Mouse (Mus musculus) embryonic fibroblast, embryonic 13.5 days (primary cell): Measurements from ENCODE around the gene Tifab. TPM values are rescaled to one million over a fixed set of nuclear protein-coding genes. Genes with fewer than 3 reads are reported as not detected.

Experiments used
- H3K27ac ChIP-seq: 2 replicates; pipeline ENCODE4 v1.5.1; 2012; ENCODE audit warnings: low read length, control low read depth, inconsistent platforms; ENCODE audit not compliant: insufficient read depth
- H3K4me1 ChIP-seq: 2 replicates; pipeline ENCODE4 v1.6.1; 2011; ENCODE audit warnings: low read length; ENCODE audit not compliant: control insufficient read depth, insufficient read depth
- H3K4me3 ChIP-seq: 2 replicates; pipeline ENCODE4 v1.5.1; 2011; ENCODE audit warnings: mild to moderate bottlenecking, control low read depth, low read length; ENCODE audit not compliant: insufficient read depth
- CTCF ChIP-seq: IDR thresholded peaks from 2 replicates; pipeline ENCODE4 v1.5.1; 2011; ENCODE audit warnings: mild to moderate bottlenecking, control low read depth, low read length, moderate library complexity, borderline replicate concordance; ENCODE audit not compliant: insufficient read depth
- POLR2A ChIP-seq: IDR thresholded peaks from 2 replicates; pipeline ENCODE4 v1.6.1; 2011; ENCODE audit warnings: low read depth, mild to moderate bottlenecking, control low read depth, low read length, moderate library complexity
- polyA plus RNA-seq: library from polyadenylated mRNA; stranded (reverse); fragments of >200 nt; gene quantifications from 2 replicates; pipeline ENCODE4 v1.2.4, GENCODE M21; 2011; ENCODE audit warnings: low read depth; ENCODE audit not compliant: missing spikeins, insufficient read length

Gene Tifab
- polyA plus RNA-seq, 1 experiment = not detected

DNA sequence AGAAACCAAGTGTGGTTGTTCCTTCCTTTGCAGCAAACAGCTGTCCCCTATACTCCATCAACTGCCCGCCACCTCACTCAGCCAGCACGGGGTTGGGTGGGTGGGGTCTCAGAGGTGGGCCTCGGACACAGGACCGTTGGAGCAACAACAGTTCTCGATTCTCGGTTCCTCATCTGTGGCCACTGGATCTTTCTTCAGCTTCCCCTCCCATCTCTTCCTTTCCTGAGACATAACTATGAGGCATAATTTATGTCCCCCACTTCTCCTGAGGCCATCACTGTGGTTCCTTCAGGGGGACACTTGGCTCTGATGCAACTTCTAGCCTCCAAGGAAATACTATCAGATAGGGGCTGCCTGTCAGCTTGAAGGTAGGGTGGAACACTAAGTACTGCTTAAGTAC lies 15.8 kb downstream of the Tifab start:
- no peak overlapping the region for H3K27ac ChIP-seq
- H3K4me1 ChIP-seq = 0 out of 2 replicates have a peak, but pooled peaks cover 3% of the 10 kb centered on the region
- no peak for TF ChIP-seq CTCF
- TF ChIP-seq POLR2A = no peak

DNA sequence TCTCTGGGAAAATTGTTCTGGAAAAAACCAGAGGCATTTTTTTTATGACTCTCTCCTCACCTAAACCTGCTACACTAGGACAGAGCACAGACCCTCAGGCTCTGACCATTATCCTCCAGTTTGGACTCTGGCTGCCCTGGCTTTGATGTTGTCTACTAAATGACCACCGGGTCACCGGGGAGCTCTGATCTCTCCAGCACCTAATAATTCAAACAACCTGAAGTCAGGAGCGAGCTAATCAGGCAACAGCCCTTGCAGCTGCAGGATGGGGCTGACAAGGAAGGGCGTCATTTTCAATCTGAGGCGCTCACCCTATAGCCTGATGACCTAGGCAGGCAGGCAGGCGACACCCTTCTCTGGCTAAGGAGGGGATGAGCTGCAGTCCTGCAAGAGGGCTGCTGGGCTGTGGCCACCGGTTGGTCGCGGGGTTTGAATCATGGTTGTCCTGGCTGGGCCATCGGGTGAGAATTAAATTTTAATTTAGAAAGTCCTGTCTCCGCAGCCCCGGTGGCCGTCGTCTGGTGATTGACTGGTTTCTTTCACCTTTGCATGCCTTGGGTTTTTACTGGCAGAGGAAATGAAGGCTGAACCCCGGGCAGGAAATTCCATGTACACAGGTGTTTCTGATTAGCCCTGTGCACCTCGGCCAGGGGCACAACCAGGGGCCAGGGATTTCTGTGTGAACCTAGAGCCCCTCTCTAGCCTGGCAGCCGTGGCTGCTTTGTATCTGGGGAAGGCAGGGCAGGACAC lies 18.9 kb downstream of the Tifab start:
- Histone ChIP-seq H3K4me1 (0 out of 2 replicates have a peak, but pooled peaks cover 3% of the 10 kb centered on the region), H3K4me3 (no peak overlapping the region), H3K27ac (no peak overlapping the region)
- TF ChIP-seq POLR2A (no peak), CTCF (no peak)

More for the DNA sequence above, 15.8 kb downstream of the Tifab start:
- no peak overlapping the region for H3K4me3 ChIP-seq

DNA sequence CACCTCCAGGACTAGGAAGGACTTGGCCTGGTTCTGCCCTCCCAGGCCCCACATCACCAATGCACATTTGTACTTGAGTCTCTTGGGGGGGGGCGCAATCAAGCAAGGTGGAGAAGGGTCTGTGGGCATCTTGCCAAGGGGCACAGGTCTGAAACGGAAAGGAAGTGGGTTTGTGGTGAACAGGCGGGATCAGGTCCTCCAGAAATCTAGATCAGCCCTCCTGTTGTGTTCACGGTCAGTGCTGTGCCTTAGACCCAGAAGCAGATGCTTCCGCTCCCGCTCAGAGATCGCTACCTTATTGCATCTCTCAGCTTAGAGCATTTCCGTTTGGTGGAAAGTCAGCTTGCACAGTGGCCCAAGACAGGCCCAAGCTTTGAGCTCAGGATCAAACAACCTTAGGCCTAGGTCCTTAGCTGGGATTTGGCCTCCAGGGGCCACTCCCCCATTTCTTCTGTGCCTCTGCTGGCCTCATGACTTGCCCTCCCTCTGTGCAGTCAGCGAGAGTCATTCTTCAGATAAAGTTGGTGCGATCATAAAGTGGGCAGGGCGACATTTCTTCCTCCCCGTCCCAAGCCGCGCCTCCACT lies 19.6 kb downstream of the Tifab start:
- TF ChIP-seq POLR2A = no peak
- TF ChIP-seq CTCF = no peak
- H3K27ac ChIP-seq = no peak overlapping the region
- 0 out of 2 replicates have a peak, but pooled peaks cover 3% of the 10 kb centered on the region for H3K4me1 ChIP-seq
- no peak overlapping the region for H3K4me3 ChIP-seq

DNA sequence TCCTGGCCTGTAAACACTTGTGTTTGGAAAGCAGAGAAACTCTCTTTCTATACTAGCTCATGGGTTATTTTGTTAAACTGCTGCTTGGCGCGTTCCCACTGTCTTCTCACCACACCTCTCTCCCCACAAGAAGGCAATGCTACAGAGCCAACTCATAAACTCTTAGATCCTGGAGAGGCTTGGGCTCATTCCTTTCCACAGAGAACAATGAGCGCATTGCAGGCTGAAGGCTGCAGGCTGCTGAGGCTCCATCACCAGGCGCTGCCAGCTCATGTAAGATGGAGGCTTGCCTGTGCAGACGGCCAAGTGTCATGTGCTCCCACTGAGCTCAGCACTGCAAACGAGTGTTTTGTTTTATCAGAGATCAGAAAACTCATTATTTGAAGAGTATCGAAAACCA lies 23.0 kb downstream of the Tifab start:
- 0 out of 2 replicates have a peak, but pooled peaks cover 3% of the 10 kb centered on the region for H3K4me1 ChIP-seq
- no peak overlapping the region for H3K4me3 ChIP-seq
- no peak overlapping the region for H3K27ac ChIP-seq
- TF ChIP-seq POLR2A (no peak), CTCF (no peak)

DNA sequence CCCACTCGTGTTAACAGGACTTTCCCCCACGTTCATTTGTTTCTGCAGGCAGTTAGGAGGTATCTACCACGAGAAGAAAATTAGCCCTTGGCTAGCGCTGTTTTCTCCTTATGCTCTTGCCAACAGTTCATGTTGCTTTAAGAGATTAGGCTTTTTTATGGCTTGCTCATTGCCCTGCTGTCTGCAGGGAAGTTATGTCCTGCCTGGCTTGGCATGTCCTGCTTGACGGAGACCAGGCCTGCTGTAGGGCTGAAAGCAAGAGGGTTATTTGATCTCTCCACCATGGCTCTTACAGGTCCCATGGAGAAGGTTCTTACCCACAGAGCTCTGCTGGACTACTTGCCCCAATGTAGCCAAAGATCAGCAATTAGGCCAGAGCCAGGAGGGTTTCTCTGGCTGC lies 23.6 kb downstream of the Tifab start:
- Histone ChIP-seq H3K4me1 (0 out of 2 replicates have a peak, but pooled peaks cover 3% of the 10 kb centered on the region), H3K4me3 (no peak overlapping the region), H3K27ac (no peak overlapping the region)
- no peak for TF ChIP-seq CTCF
- no peak for TF ChIP-seq POLR2A

DNA sequence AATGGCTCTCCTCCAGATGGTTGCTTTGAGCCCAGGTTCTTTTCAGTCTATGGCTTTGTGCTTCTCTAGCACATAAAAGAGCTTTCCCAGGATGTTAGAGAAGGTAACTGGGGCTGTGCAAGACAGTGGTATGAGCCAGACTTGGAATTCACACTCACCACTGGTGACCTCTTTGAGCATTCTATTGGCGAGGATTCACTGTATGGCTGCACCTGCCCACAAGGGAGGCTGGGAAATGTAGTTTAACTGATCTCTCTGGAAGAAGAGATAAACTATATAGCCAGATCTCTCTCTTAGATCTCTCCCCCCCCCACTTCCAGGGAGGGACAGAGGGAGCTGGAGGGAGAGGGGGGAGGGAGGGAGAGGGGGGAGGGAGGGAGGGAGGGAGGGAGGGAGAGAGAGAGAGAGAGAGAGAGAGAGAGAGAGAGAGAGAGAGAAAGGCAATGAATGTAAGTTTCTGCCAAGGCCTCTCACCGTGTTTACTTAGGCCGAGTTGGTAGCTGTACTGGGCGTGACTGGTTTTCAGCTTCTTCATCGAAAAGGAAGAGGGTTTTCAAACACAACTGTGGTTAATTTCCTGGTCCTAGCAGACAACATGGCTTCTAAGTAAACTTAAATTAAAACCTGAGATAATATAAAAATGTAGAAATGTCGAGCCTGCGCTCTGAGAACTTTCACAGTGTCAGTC lies 25.8 kb downstream of the Tifab start:
- no peaks in the 10 kb centered on the region for H3K4me1 ChIP-seq
- no peak overlapping the region for H3K4me3 ChIP-seq
- H3K27ac ChIP-seq = no peak overlapping the region
- TF ChIP-seq CTCF (no peak), POLR2A (no peak)

DNA sequence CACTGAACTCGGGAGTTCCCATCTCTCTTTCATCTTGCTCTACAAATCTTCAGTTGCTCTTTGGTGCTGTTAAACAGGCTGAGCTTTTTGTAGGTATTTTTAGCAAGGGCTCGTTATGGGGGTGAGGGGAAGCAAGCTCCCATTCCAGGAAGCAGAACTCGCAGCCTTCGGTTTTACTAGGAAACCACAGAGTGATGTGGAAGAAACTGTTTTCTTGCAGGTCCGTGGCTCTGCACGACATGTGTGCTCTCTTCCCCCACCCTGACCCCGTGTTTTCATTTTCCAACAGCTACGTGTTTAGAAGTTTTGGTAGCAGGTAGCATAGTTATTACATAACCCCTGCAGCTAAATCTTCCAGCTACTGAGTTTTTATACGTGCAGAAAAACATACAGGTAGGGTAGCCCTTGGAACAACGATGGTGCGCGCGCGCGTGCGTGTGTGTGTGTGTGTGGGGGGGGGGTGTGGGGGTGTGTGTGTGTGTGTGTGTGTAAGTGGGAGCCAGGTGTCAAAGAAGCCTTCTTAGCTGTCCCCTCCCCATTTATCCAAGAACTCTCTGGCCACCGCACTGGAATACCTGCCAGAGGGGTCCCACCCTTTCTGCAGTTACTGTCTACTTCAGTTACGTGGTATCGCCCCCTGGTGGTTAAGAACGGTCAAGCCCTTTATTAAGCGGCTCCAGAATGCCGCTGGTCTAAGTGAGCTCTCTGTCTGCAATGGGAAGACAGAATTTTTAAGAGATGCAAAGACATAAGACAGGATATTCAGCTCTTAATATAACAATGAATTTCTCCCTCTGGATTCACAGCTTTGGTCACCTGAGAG lies 27.1 kb downstream of the Tifab start:
- H3K27ac ChIP-seq = no peak overlapping the region

DNA sequence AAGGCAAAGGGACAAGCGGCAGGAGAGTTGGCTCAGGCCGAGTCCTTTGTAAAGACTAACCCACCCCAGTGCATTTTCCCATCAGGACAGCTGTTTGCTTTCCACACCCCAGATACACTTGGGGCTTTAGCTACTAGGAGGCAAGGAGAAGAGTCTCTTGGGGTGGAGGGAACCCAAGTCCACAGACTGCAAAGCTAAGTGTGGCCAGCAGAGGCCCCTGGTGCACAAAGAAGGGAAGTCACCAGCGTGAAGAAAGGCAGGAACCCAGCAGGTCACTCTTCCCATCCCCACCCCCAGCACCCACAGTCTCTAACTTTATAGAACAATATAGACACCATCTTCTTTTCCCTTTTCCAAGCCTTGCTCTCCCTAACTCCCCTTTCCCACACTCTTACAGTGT lies 33.2 kb downstream of the Tifab start:
- no peak for TF ChIP-seq CTCF
- no peak for TF ChIP-seq POLR2A
- no peak overlapping the region for H3K27ac ChIP-seq
- H3K4me3 ChIP-seq = no peak overlapping the region
- no peaks in the 10 kb centered on the region for H3K4me1 ChIP-seq

More for the DNA sequence above, 27.1 kb downstream of the Tifab start:
- Histone ChIP-seq H3K4me3 (no peak overlapping the region), H3K4me1 (no peaks in the 10 kb centered on the region)
- TF ChIP-seq CTCF (0 out of 2 replicates have a peak, but pooled peaks have one; percentile 15), POLR2A (no peak)

DNA sequence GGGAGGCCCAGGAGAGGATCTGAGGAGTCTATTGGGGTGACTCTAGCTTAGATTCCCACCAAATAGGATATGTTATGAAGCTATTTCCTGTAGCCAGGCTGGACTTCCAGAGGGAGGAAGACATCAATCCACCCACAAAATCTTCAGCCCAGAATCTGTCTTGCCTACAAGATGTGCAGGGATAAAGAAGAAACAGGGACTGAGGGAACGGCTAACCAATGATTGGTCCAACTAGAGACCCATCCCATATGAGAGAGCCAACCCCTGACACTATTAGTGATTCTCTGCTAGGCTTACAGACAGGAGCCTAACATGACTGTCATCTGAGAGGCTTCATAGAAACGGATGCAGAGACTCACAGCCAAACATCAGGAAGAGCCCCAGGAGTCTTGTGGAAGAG lies 34.7 kb downstream of the Tifab start:
- TF ChIP-seq CTCF = no peak
- no peak for TF ChIP-seq POLR2A
- Histone ChIP-seq H3K4me3 (no peak overlapping the region), H3K4me1 (no peaks in the 10 kb centered on the region), H3K27ac (no peak overlapping the region)

DNA sequence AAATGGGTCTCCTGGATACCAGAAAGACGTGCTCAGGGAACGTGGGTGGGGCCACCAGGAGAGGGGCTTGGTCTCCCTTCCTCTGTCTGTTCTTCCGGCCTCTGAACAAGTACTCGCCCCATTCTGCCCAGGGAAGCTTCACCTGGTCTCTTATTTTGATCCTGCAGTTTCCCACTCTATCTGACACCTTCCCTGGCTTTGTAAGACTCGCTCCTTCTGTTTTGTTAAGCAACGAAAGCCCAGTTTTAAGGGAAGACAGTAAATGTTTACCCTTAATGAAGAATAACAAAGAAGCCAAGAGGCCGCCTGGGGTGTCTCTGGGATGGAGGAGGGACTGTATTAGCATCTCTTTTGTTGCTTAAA lies 35.6 kb downstream of the Tifab start:
- Histone ChIP-seq H3K4me1 (no peaks in the 10 kb centered on the region), H3K27ac (no peak overlapping the region), H3K4me3 (no peak overlapping the region)
- TF ChIP-seq POLR2A (no peak), CTCF (no peak)
